Mouse (Mus musculus) layer of hippocampus, adult 9-11 months (tissue): ENCODE measurements around the gene Helt.
A peak's percentile ranks its signal among the peaks of the same experiment; 100 is the strongest.
"Not testable (repeated sequence)": the region's sequence is repeated elsewhere in the genome, so short reads cannot be mapped to it uniquely, and the experiment has no call there.

Experiments
- DNase-seq: peaks from one replicate; pipeline ENCODE4 v3.0.0; 2022

Helt gene

GRCm38 (mm10) chr8:46295951-46296350 lies 1.5 kb upstream of the Helt start:
- DNase-seq: no peak

GRCm38 (mm10) chr8:46295101-46295534 lies 647 bp upstream of the Helt start:
- DNase-seq: no peak

- no peak for DNase-seq
These were observed 725 bp downstream of the Helt start for GRCm38 (mm10) chr8:46293741-46294151.

GRCm38 (mm10) chr8:46293201-46293600 lies 1.3 kb downstream of the Helt start:
- DNase-seq: no peak

- no peak for DNase-seq
These were observed 2.4 kb downstream of the Helt start for GRCm38 (mm10) chr8:46291931-46292675.

- DNase-seq: no peak
These were observed 5.2 kb downstream of the Helt start for GRCm38 (mm10) chr8:46289274-46289673.

GRCm38 (mm10) chr8:46288021-46288420 lies 6.5 kb downstream of the Helt start:
- DNase-seq: no peak

GRCm38 (mm10) chr8:46285980-46286379 lies 8.5 kb downstream of the Helt start:
- no peak for DNase-seq

GRCm38 (mm10) chr8:46281536-46281935 lies 12.9 kb downstream of the Helt start:
- peak; percentile 14 for DNase-seq

- peak; percentile 39 for DNase-seq
These were observed 17.5 kb downstream of the Helt start for GRCm38 (mm10) chr8:46276939-46277338.

- no peak for DNase-seq
These were observed 23.7 kb downstream of the Helt start for GRCm38 (mm10) chr8:46270741-46271140.

- no peak for DNase-seq
These were observed 24.3 kb downstream of the Helt start for GRCm38 (mm10) chr8:46270147-46270546.

GRCm38 (mm10) chr8:46266801-46267200 lies 27.7 kb downstream of the Helt start:
- DNase-seq: no peak

- DNase-seq: not testable (repeated sequence)
These were observed 30.3 kb downstream of the Helt start for GRCm38 (mm10) chr8:46264206-46264605.

GRCm38 (mm10) chr8:46257921-46258682 lies 36.4 kb downstream of the Helt start:
- DNase-seq: no peak

GRCm38 (mm10) chr8:46252456-46252855 lies 42.0 kb downstream of the Helt start:
- no peak for DNase-seq

- no peak for DNase-seq
These were observed 42.9 kb downstream of the Helt start for GRCm38 (mm10) chr8:46251561-46251960.

GRCm38 (mm10) chr8:46246346-46246745 lies 48.1 kb downstream of the Helt start:
- DNase-seq: no peak

GRCm38 (mm10) chr8:46242946-46243345 lies 51.5 kb downstream of the Helt start:
- DNase-seq: no peak
